Mouse (Mus musculus): ENCODE measurements around the gene Mogat2.

- no peak for TF ChIP-seq CTCF (conservative IDR thresholded peaks at IDR 0.05; ENCODE audit: low read length)
- TF ChIP-seq POU5F1 (IDR thresholded peaks at IDR 0.05; ENCODE audit: borderline replicate concordance, low read length): no peak
- no peak for TF ChIP-seq NANOG (IDR thresholded peaks at IDR 0.05; ENCODE audit: borderline replicate concordance, low read length)
Observed at GRCm38 (mm10) chr7:99199451-99200175, 38.8 kb downstream of the Mogat2 start.
